Mouse (Mus musculus): ENCODE measurements around the gene Gdf7. TPM values are rescaled to one million over a fixed set of nuclear protein-coding genes. Genes with fewer than 3 reads are reported as not detected.

Gene Gdf7
- polyA plus RNA-seq, 1 experiment from 2014 or later: not detected

DNA sequence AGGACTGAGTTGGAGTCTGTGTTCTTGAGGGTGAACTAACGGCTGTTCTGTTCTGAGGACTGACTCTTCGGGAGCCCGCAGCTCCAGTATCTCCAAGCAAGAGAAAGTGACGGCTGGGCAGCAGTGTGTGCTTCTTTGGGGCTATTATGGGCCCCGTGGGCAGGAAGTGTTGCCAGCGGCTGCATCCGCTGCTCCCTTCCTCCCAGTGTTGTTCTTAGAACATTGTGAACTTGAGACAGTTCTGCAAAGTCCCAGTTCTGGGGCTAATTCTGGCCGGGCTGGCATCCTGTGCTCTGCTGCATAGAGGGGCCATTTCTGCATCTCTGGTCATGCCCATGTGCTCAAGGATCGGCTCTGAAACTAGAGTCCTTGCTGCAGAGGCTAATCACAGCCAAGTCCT lies 43.1 kb upstream of the Gdf7 start:
- Histone ChIP-seq H3K36me3 (ENCODE audit: insufficient read depth, low read length) (peaks cover 6% of the 10 kb centered on the region; the same call in 1 of the 2 replicates), H3K4me2 (replicated peaks; ENCODE audit: low read depth, low read length) (no peak overlapping the region), H3K9me3 (ENCODE audit: low read length) (no peaks in the 10 kb centered on the region), H3K27ac (ENCODE audit: low read length) (peak overlapping the region; percentile 85), H3K9ac (replicated peaks; ENCODE audit: low read depth) (0 out of 2 replicates have a peak overlapping the region, but pooled peaks have one; percentile 20), H3K4me1 (ENCODE audit: insufficient read depth, low read depth, low read length) (peaks cover 10% of the 10 kb centered on the region; the same call in 1 of the 2 replicates), H3K27me3 (replicated peaks; ENCODE audit: insufficient read depth, low read length) (no peaks in the 10 kb centered on the region), H3K4me3 (ENCODE audit: low read depth, low read length) (no peak overlapping the region)
- ATAC-seq: peak; percentile 76
- TF ChIP-seq CTCF (IDR thresholded peaks at IDR 0.05) (no peak), EP300 (IDR thresholded peaks at IDR 0.05) (peak; percentile 98)
- WGBS: 36% methylated on average over 9 of the region's 9 CpGs
- peak; percentile 82 for DNase-seq (ENCODE audit: low spot score)

DNA sequence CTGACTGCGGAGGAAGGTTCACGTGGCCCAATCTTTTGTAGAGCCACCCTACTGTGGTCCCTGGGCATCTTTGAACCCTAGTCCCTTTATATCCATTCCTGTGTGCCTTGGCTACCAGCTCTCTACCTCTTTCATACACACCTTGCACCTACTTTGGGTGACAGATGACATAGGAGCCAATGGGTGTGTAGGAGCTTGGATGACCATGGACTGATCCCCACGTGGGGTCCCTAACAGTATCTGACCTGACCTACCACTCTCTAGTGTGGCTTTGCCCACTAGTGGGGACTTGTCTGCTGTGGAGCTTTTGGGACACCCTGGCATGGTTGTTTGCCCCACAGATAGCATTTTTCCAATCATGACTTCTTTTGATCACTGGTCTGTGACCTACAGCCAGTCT lies 41.6 kb upstream of the Gdf7 start:
- no peaks in the 10 kb centered on the region for H3K27me3 ChIP-seq (replicated peaks; ENCODE audit: insufficient read depth, low read length)
- no peak for ATAC-seq
- 97% methylated on average over 3 of the region's 3 CpGs for WGBS
- H3K27ac ChIP-seq (ENCODE audit: low read length): no peak overlapping the region
- peaks cover 6% of the 10 kb centered on the region; the same call in 1 of the 2 replicates for H3K36me3 ChIP-seq (ENCODE audit: insufficient read depth, low read length)
- no peaks in the 10 kb centered on the region for H3K9me3 ChIP-seq (ENCODE audit: low read length)
- H3K9ac ChIP-seq (replicated peaks; ENCODE audit: low read depth): no peak overlapping the region
- no peak for DNase-seq (ENCODE audit: low spot score)
- no peak for TF ChIP-seq EP300 (IDR thresholded peaks at IDR 0.05)
- no peak for TF ChIP-seq CTCF (IDR thresholded peaks at IDR 0.05)
- no peak overlapping the region for H3K4me2 ChIP-seq (replicated peaks; ENCODE audit: low read depth, low read length)
- peaks cover 7% of the 10 kb centered on the region; the same call in 1 of the 2 replicates for H3K4me1 ChIP-seq (ENCODE audit: insufficient read depth, low read depth, low read length)
- H3K4me3 ChIP-seq (ENCODE audit: low read depth, low read length): no peak overlapping the region

DNA sequence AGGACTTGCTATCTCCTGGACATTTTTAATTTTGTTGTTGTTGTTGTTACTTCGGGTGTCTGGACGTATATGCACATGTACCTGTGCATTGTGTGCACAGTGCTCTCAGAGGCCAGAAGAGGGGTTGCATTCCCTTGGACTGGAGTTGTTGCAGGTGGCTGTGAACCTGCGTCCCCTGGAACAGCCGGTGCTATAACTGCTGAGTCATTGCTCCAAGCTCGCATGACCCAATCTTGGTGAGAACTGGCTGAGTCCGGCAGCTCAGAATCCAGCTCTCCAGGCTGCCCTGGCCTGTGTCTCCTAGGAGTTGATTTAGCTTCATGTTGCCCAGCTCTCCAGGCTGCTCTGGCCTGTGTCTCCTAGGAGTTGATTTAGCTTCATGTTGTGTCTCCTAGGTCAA lies 39.3 kb upstream of the Gdf7 start:
- ATAC-seq (no peak), DNase-seq (ENCODE audit: low spot score) (no peak)
- Histone ChIP-seq H3K4me3 (ENCODE audit: low read depth, low read length) (no peak overlapping the region), H3K27me3 (replicated peaks; ENCODE audit: insufficient read depth, low read length) (no peaks in the 10 kb centered on the region), H3K4me2 (replicated peaks; ENCODE audit: low read depth, low read length) (no peak overlapping the region), H3K9me3 (ENCODE audit: low read length) (no peaks in the 10 kb centered on the region), H3K36me3 (ENCODE audit: insufficient read depth, low read length) (peaks cover 9% of the 10 kb centered on the region; the same call in 1 of the 2 replicates), H3K27ac (ENCODE audit: low read length) (no peak overlapping the region), H3K4me1 (ENCODE audit: insufficient read depth, low read depth, low read length) (peaks cover 15% of the 10 kb centered on the region; the same call in 1 of the 2 replicates), H3K9ac (replicated peaks; ENCODE audit: low read depth) (no peak overlapping the region)
- TF ChIP-seq CTCF (IDR thresholded peaks at IDR 0.05) (no peak), EP300 (IDR thresholded peaks at IDR 0.05) (no peak)
- WGBS: 81% methylated on average over 6 of the region's 6 CpGs

DNA sequence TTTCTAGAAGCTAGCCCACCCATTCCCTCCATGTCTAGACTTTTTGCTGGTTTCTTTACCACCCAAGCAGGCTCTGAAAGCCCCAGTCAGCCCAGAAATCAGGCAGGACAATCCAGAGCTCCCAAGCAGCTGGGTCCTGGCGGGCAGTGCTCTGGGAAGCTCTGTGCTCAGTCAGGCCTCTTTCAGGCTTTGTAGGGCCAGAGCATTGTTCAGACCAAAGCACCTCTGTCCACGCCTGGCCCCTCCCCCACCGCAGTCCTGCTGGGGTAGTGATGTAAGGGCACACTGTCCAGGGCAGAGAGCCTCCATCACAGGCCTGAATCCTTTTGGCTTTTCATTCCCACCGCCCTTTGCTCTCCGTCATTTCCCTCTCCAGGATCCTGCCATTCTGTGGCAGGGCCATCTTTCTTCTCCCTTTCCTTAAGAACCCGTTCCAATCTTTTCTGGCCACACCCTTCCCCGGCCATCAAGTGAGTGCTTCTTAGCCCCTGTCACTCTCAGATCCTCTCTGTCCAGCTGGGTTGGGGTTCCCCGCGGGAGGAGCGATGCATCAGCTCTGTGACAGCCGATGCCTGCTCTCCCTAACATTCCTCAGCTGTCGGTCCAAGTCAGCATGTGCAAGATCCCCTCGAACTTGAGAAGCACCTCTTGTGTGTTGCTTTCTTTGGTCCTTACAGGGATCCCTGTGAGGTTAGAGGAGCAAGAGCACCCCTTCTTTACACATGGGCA lies 38.0 kb upstream of the Gdf7 start:
- Histone ChIP-seq H3K9me3 (ENCODE audit: low read length) (no peaks in the 10 kb centered on the region), H3K36me3 (ENCODE audit: insufficient read depth, low read length) (peaks cover 9% of the 10 kb centered on the region; the same call in 1 of the 2 replicates), H3K27me3 (replicated peaks; ENCODE audit: insufficient read depth, low read length) (no peaks in the 10 kb centered on the region), H3K4me2 (replicated peaks; ENCODE audit: low read depth, low read length) (no peak overlapping the region), H3K4me1 (ENCODE audit: insufficient read depth, low read depth, low read length) (peaks cover 12% of the 10 kb centered on the region; the same call in 1 of the 2 replicates), H3K27ac (ENCODE audit: low read length) (no peak overlapping the region), H3K4me3 (ENCODE audit: low read depth, low read length) (no peak overlapping the region), H3K9ac (replicated peaks; ENCODE audit: low read depth) (no peak overlapping the region)
- ATAC-seq (peak; percentile 29), DNase-seq (ENCODE audit: low spot score) (no peak)
- TF ChIP-seq EP300 (IDR thresholded peaks at IDR 0.05): no peak
- TF ChIP-seq CTCF (IDR thresholded peaks at IDR 0.05): no peak
- WGBS: 42% methylated on average over 13 of the region's 13 CpGs

DNA sequence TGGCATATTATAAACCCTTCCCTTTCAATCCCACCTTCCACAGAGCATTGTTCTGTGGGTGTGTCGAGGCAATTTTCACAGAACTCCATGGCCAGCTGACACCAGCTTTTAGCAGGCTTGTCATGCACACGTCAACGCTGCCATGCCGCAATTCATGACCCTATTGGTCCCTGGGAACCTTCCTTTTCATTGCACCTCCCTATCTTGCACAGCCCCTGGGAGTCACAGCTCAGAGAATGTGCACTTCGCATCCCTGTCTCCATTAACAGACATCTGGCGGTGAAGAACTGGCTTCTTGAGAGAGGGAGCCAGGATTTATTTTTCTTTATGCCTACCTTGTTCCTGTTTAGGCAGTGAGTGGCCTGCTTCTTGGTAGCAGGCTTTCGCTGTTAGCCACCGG lies 37.2 kb upstream of the Gdf7 start:
- ATAC-seq (no peak), DNase-seq (ENCODE audit: low spot score) (no peak)
- TF ChIP-seq CTCF (IDR thresholded peaks at IDR 0.05) (no peak), EP300 (IDR thresholded peaks at IDR 0.05) (no peak)
- Histone ChIP-seq H3K9ac (replicated peaks; ENCODE audit: low read depth) (no peak overlapping the region), H3K4me3 (ENCODE audit: low read depth, low read length) (no peak overlapping the region), H3K4me1 (ENCODE audit: insufficient read depth, low read depth, low read length) (peaks cover 9% of the 10 kb centered on the region; the same call in 1 of the 2 replicates), H3K27me3 (replicated peaks; ENCODE audit: insufficient read depth, low read length) (no peaks in the 10 kb centered on the region), H3K4me2 (replicated peaks; ENCODE audit: low read depth, low read length) (no peak overlapping the region), H3K36me3 (ENCODE audit: insufficient read depth, low read length) (peaks cover 9% of the 10 kb centered on the region; the same call in 1 of the 2 replicates), H3K9me3 (ENCODE audit: low read length) (no peaks in the 10 kb centered on the region), H3K27ac (ENCODE audit: low read length) (no peak overlapping the region)
- 86% methylated on average over 8 of the region's 8 CpGs for WGBS

DNA sequence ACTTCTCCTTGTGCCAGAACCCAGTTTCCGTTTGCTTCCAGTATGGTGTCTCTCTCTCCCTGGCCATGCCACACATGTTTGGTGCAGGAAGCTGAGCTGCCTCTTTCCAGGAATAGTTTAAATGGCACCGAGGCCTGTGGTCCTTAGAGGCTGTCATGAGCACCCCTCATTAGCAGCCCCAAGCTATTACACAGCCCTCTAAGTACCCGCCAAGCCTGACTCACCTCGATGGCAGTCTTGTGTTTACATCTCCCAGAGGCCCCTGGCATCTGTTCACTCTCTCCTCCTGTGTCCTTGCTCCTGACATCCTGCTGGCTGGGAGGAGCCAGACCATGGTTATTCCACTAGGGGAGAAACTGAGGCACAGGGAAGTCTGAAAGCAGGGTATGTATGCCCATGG lies 36.7 kb upstream of the Gdf7 start:
- Histone ChIP-seq H3K9ac (replicated peaks; ENCODE audit: low read depth) (no peak overlapping the region), H3K4me3 (ENCODE audit: low read depth, low read length) (no peak overlapping the region), H3K27me3 (replicated peaks; ENCODE audit: insufficient read depth, low read length) (no peaks in the 10 kb centered on the region), H3K4me1 (ENCODE audit: insufficient read depth, low read depth, low read length) (peaks cover 9% of the 10 kb centered on the region; the same call in 1 of the 2 replicates), H3K4me2 (replicated peaks; ENCODE audit: low read depth, low read length) (no peak overlapping the region), H3K36me3 (ENCODE audit: insufficient read depth, low read length) (peaks cover 9% of the 10 kb centered on the region; the same call in 1 of the 2 replicates), H3K27ac (ENCODE audit: low read length) (0 out of 2 replicates have a peak overlapping the region, but pooled peaks have one; percentile 38), H3K9me3 (ENCODE audit: low read length) (no peaks in the 10 kb centered on the region)
- TF ChIP-seq CTCF (IDR thresholded peaks at IDR 0.05) (no peak), EP300 (IDR thresholded peaks at IDR 0.05) (peak; percentile 43; the same call in 1 of the 2 replicates)
- WGBS: 35% methylated on average over 4 of the region's 4 CpGs
- peak; percentile 59 for ATAC-seq
- DNase-seq (ENCODE audit: low spot score): peak; percentile 54

Measured in lung, postnatal 0 days (tissue).